8 mouse cellular contexts compared by ENCODE assay signal in genomic region chr16:97170513-97171081, GRCm38 (mm10). TPM values are rescaled to one million over a fixed set of nuclear protein-coding genes. Genes with fewer than 3 reads are reported as not detected.
A peak's percentile ranks its signal among the peaks of the same experiment; 100 is the strongest.
DNase-seq lines count a peak whose midpoint lies in the region; ATAC-seq and TF ChIP-seq lines count a peak whose summit lies in the region.

TSS of gene Dscam (minus strand) at chr16:97170752.

- H3K27ac ChIP-seq in heart, postnatal 0 days (ENCODE audit: low read depth), result no peak within 1 kb of the TSS
- H3K27ac ChIP-seq in limb, embryonic 12.5 days, result no peak within 1 kb of the TSS

- peaks cover 56% of the 10 kb centered on the region for H3K27me3 ChIP-seq in heart, postnatal 0 days (ENCODE audit: control insufficient read depth, insufficient read depth, low read length)
- peaks cover 85% of the 10 kb centered on the region for H3K27me3 ChIP-seq in limb, embryonic 12.5 days

- peak within 1 kb of the TSS; percentile 34 for H3K4me3 ChIP-seq in heart, postnatal 0 days (ENCODE audit: low read depth, low read length)
- H3K4me3 ChIP-seq in limb, embryonic 12.5 days (replicated peaks), result peak within 1 kb of the TSS; percentile 56

- H3K4me1 ChIP-seq in heart, postnatal 0 days (ENCODE audit: control insufficient read depth, insufficient read depth), result no peaks in the 10 kb centered on the region
- H3K4me1 ChIP-seq in limb, embryonic 12.5 days (replicated peaks), result peaks cover 14% of the 10 kb centered on the region

- no peak for TF ChIP-seq CTCF in heart, postnatal 0 days (IDR thresholded peaks at IDR 0.05; ENCODE audit: low read depth)

- WGBS in heart, postnatal 0 days, result under 1% methylated on average over 47 of the region's 60 CpGs
- WGBS in limb, embryonic 12.5 days, result 2% methylated on average over 57 of the region's 60 CpGs

- no peak within 1 kb of the TSS for H3K9ac ChIP-seq in heart, postnatal 0 days (replicated peaks; ENCODE audit: low read depth, low read length)
- peak within 1 kb of the TSS; percentile 50 for H3K9ac ChIP-seq in limb, embryonic 12.5 days (replicated peaks)

- ATAC-seq in heart, postnatal 0 days (ENCODE audit: insufficient read depth, low read depth), result no peak
- ATAC-seq in limb, embryonic 12.5 days (ENCODE audit: insufficient number of reproducible peaks, insufficient read depth, low FRiP score, low TSS enrichment, low read depth), result peak; percentile 2; the same call in 1 of the 2 replicates

- DNase-seq in layer of hippocampus, adult 18-20 months (ENCODE audit: low spot score in 2 of 2), result peak; percentile 38 to 67
- no peak for DNase-seq in layer of hippocampus, adult 11-12 months (ENCODE audit: low spot score)
- DNase-seq in embryo, embryonic 10.5 days (ENCODE audit: low spot score), result peak; percentile 65
- DNase-seq in heart, postnatal 0 days (ENCODE audit: low spot score), result no peak
- peak; percentile 68 to 72 for DNase-seq in right cerebral cortex, postnatal 10 days (ENCODE audit: low spot score in 2 of 2)
- no peak for DNase-seq in B cell, adult 2 months
- DNase-seq in spleen, postnatal 4 days (ENCODE audit: low spot score in 2 of 2), result no peak

- peak within 1 kb of the TSS; percentile 77 for H3K4me2 ChIP-seq in heart, postnatal 0 days (ENCODE audit: low read depth, low read length)
- peak within 1 kb of the TSS; percentile 91 for H3K4me2 ChIP-seq in limb, embryonic 12.5 days

- H3K36me3 ChIP-seq in heart, postnatal 0 days (replicated peaks; ENCODE audit: control insufficient read depth, insufficient read depth, low read length), result no peaks in the 10 kb centered on the region
- H3K36me3 ChIP-seq in limb, embryonic 12.5 days, result no peaks in the 10 kb centered on the region

- no peak for TF ChIP-seq EP300 in heart, postnatal 0 days (IDR thresholded peaks at IDR 0.05; ENCODE audit: low read depth)

- H3K9me3 ChIP-seq in heart, postnatal 0 days (replicated peaks; ENCODE audit: control insufficient read depth, low read length), result no peaks in the 10 kb centered on the region
- no peaks in the 10 kb centered on the region for H3K9me3 ChIP-seq in limb, embryonic 12.5 days

RNA-seq across cellular contexts. Expression of gene Dscam, which starts in this region (rescaled TPM):
- total RNA-seq in layer of hippocampus, adult 18-20 months (2021), result 10 to 100 TPM; 35.7 to 36.8 TPM
- not detected in 2 replicates for total RNA-seq in heart, postnatal 0 days (2014; rRNA removed; ENCODE audit: low replicate concordance)
- not detected in 2 replicates for polyA plus RNA-seq in heart, postnatal 0 days (2015; fragmentation: Nextera tagmentation; extraction: Ambion mirVana)
- polyA plus RNA-seq in limb, embryonic 12.5 days (2016; fragmentation: Nextera tagmentation; extraction: Ambion mirVana), result 0.08 TPM in 1 of 2 replicates, not detected in the other

Comparison
In these comparisons a context has a peak if more than half of its experiments do, and no peak if none do; other contexts are left out.
1. RNA of gene Dscam (total RNA-seq): 35.7 to 36.8 TPM in layer of hippocampus, adult 18-20 months; not detected in heart, postnatal 0 days; every median in the first group is over 10 times any median in the second.
2. DNase-seq: peak in layer of hippocampus, adult 18-20 months (2 of 2), embryo, embryonic 10.5 days (single experiment) and right cerebral cortex, postnatal 10 days (2 of 2); none in layer of hippocampus, adult 11-12 months (single experiment), heart, postnatal 0 days (single experiment), B cell, adult 2 months (0 of 2) and spleen, postnatal 4 days (0 of 2).
3. Peak in ATAC-seq, H3K4me3 ChIP-seq, H3K9ac ChIP-seq and H3K4me2 ChIP-seq in limb, embryonic 12.5 days; RNA of the gene not detected or under 1 TPM.